Mouse (Mus musculus): ENCODE measurements around the gene Zbtb1. TPM values are rescaled to one million over a fixed set of nuclear protein-coding genes. Genes with fewer than 3 reads are reported as not detected.
"Not testable (repeated sequence)": the region's sequence is repeated elsewhere in the genome, so short reads cannot be mapped to it uniquely, and the experiment has no call there.

Zbtb1 gene
- polyA plus RNA-seq, 1 experiment from 2014 or later: 8.0 TPM

GRCm38 (mm10) chr12:76425256-76425655 is 55.2 kb downstream of the Zbtb1 start:
- no peak overlapping the region for H3K27ac ChIP-seq
- H3K4me3 ChIP-seq: no peak overlapping the region
- no peaks in the 10 kb centered on the region for H3K36me3 ChIP-seq (replicated peaks)
- H3K9me3 ChIP-seq: no peaks in the 10 kb centered on the region; the same call in 1 of the 2 replicates
- 0 out of 2 replicates have a peak, but pooled peaks cover 3% of the 10 kb centered on the region for H3K4me1 ChIP-seq
- no peaks in the 10 kb centered on the region; the same call in 1 of the 2 replicates for H3K27me3 ChIP-seq (ENCODE audit: poor library complexity, severe bottlenecking)
- DNase-seq (ENCODE audit: extremely low spot score, low spot score): no peak
- 87% methylated on average over 3 of the region's 3 CpGs for WGBS

- DNase-seq (ENCODE audit: extremely low spot score, low spot score): no peak
- 59% methylated on average over 5 of the region's 5 CpGs for WGBS
These were observed 57.5 kb downstream of the Zbtb1 start for GRCm38 (mm10) chr12:76427546-76427945.

GRCm38 (mm10) chr12:76430879-76431406 is 60.9 kb downstream of the Zbtb1 start:
- DNase-seq (ENCODE audit: extremely low spot score, low spot score): no peak
- WGBS: 74% methylated on average over 5 of the region's 5 CpGs
- Histone ChIP-seq H3K27ac (no peak overlapping the region), H3K36me3 (replicated peaks) (no peaks in the 10 kb centered on the region), H3K27me3 (ENCODE audit: poor library complexity, severe bottlenecking) (peaks cover 24% of the 10 kb centered on the region), H3K9me3 (no peaks in the 10 kb centered on the region), H3K4me1 (peaks cover 20% of the 10 kb centered on the region), H3K4me3 (no peak overlapping the region)

More at GRCm38 (mm10) chr12:76427546-76427945, 57.5 kb downstream of the Zbtb1 start:
- Histone ChIP-seq H3K4me3 (no peak overlapping the region), H3K36me3 (replicated peaks) (no peaks in the 10 kb centered on the region), H3K9me3 (no peaks in the 10 kb centered on the region; the same call in 1 of the 2 replicates), H3K27ac (no peak overlapping the region), H3K4me1 (0 out of 2 replicates have a peak, but pooled peaks cover 3% of the 10 kb centered on the region), H3K27me3 (ENCODE audit: poor library complexity, severe bottlenecking) (no peaks in the 10 kb centered on the region; the same call in 1 of the 2 replicates)

- Histone ChIP-seq H3K27me3 (ENCODE audit: poor library complexity, severe bottlenecking) (peaks cover 29% of the 10 kb centered on the region), H3K4me1 (peaks cover 20% of the 10 kb centered on the region), H3K9me3 (no peaks in the 10 kb centered on the region), H3K36me3 (replicated peaks) (no peaks in the 10 kb centered on the region), H3K4me3 (no peak overlapping the region), H3K27ac (no peak overlapping the region)
- 88% methylated on average over 6 of the region's 6 CpGs for WGBS
- DNase-seq (ENCODE audit: extremely low spot score, low spot score): no peak
These were observed 61.4 kb downstream of the Zbtb1 start for GRCm38 (mm10) chr12:76431431-76431830.

- H3K4me3 ChIP-seq: no peak overlapping the region
- H3K9me3 ChIP-seq: no peaks in the 10 kb centered on the region
- H3K27me3 ChIP-seq (ENCODE audit: poor library complexity, severe bottlenecking): peaks cover 34% of the 10 kb centered on the region
- peaks cover 17% of the 10 kb centered on the region for H3K4me1 ChIP-seq
- H3K36me3 ChIP-seq (replicated peaks): no peaks in the 10 kb centered on the region
- no peak overlapping the region for H3K27ac ChIP-seq
- 47% methylated on average over 7 of the region's 7 CpGs for WGBS
- DNase-seq (ENCODE audit: extremely low spot score, low spot score): no peak
These were observed 64.0 kb downstream of the Zbtb1 start for GRCm38 (mm10) chr12:76434111-76434510.

- Histone ChIP-seq H3K4me3 (peak overlapping the region; percentile 52), H3K4me1 (peaks cover 17% of the 10 kb centered on the region), H3K9me3 (no peaks in the 10 kb centered on the region), H3K27me3 (ENCODE audit: poor library complexity, severe bottlenecking) (peaks cover 34% of the 10 kb centered on the region), H3K36me3 (replicated peaks) (no peaks in the 10 kb centered on the region), H3K27ac (peak overlapping the region; percentile 64)
- 2% methylated on average over 17 of the region's 17 CpGs for WGBS
- no peak for DNase-seq (ENCODE audit: extremely low spot score, low spot score)
These were observed 65.0 kb downstream of the Zbtb1 start for GRCm38 (mm10) chr12:76435084-76435483.

GRCm38 (mm10) chr12:76435549-76435948 is 65.5 kb downstream of the Zbtb1 start:
- H3K36me3 ChIP-seq (replicated peaks): no peaks in the 10 kb centered on the region
- peak overlapping the region; percentile 52 for H3K4me3 ChIP-seq
- DNase-seq (ENCODE audit: extremely low spot score, low spot score): no peak
- peaks cover 34% of the 10 kb centered on the region for H3K27me3 ChIP-seq (ENCODE audit: poor library complexity, severe bottlenecking)
- H3K27ac ChIP-seq: peak overlapping the region; percentile 64; the same call in 1 of the 2 replicates
- H3K4me1 ChIP-seq: peaks cover 17% of the 10 kb centered on the region
- H3K9me3 ChIP-seq: no peaks in the 10 kb centered on the region
- 36% methylated on average over 8 of the region's 8 CpGs for WGBS

GRCm38 (mm10) chr12:76443488-76443887 is 73.4 kb downstream of the Zbtb1 start:
- H3K27me3 ChIP-seq (ENCODE audit: poor library complexity, severe bottlenecking); H3K36me3 ChIP-seq (replicated peaks); DNase-seq (ENCODE audit: extremely low spot score, low spot score); H3K4me3 ChIP-seq; H3K9me3 ChIP-seq; H3K27ac ChIP-seq; H3K4me1 ChIP-seq: not testable (repeated sequence)
- WGBS: 87% methylated on average over 6 of the region's 6 CpGs

- no peaks in the 10 kb centered on the region for H3K36me3 ChIP-seq (replicated peaks)
- H3K27ac ChIP-seq: no peak overlapping the region
- H3K4me3 ChIP-seq: no peak overlapping the region
- no peaks in the 10 kb centered on the region for H3K27me3 ChIP-seq (ENCODE audit: poor library complexity, severe bottlenecking)
- H3K4me1 ChIP-seq: no peaks in the 10 kb centered on the region
- no peaks in the 10 kb centered on the region for H3K9me3 ChIP-seq
- DNase-seq (ENCODE audit: extremely low spot score, low spot score): no peak
- 70% methylated on average over 10 of the region's 10 CpGs for WGBS
These were observed 74.3 kb downstream of the Zbtb1 start for GRCm38 (mm10) chr12:76444359-76444772.

- no peak for DNase-seq (ENCODE audit: extremely low spot score, low spot score)
- H3K4me1 ChIP-seq: no peaks in the 10 kb centered on the region
- no peak overlapping the region for H3K27ac ChIP-seq
- WGBS: 88% methylated on average over 6 of the region's 6 CpGs
- no peaks in the 10 kb centered on the region for H3K27me3 ChIP-seq (ENCODE audit: poor library complexity, severe bottlenecking)
- no peak overlapping the region for H3K4me3 ChIP-seq
- H3K9me3 ChIP-seq: no peaks in the 10 kb centered on the region
- H3K36me3 ChIP-seq (replicated peaks): no peaks in the 10 kb centered on the region
These were observed 74.8 kb downstream of the Zbtb1 start for GRCm38 (mm10) chr12:76444862-76445261.

- no peak for DNase-seq (ENCODE audit: extremely low spot score, low spot score)
- Histone ChIP-seq H3K27ac (no peak overlapping the region), H3K9me3 (no peaks in the 10 kb centered on the region), H3K27me3 (ENCODE audit: poor library complexity, severe bottlenecking) (no peaks in the 10 kb centered on the region), H3K4me3 (no peak overlapping the region), H3K36me3 (replicated peaks) (no peaks in the 10 kb centered on the region), H3K4me1 (no peaks in the 10 kb centered on the region)
- 94% methylated on average over 11 of the region's 11 CpGs for WGBS
These were observed 76.1 kb downstream of the Zbtb1 start for GRCm38 (mm10) chr12:76446201-76446600.

Data from forebrain, embryonic 10.5 days (tissue).